Mouse (Mus musculus) kidney, postnatal 4 days (tissue): ENCODE measurements around the gene Sh2b2.
A peak's percentile ranks its signal among the peaks of the same experiment; 100 is the strongest.
"Not testable (repeated sequence)": the region's sequence is repeated elsewhere in the genome, so short reads cannot be mapped to it uniquely, and the experiment has no call there.

Source experiments
- DNase-seq, 2 experiments: peaks; one replicate each; pipeline ENCODE4 v3.0.0; 2021; ENCODE audit warnings: mixed read lengths in 2 of 2

The Sh2b2 gene

GRCm38 (mm10) chr5:136237607-136238006, 8.7 kb downstream of the Sh2b2 start:
- peak; percentile 38 to 49 for DNase-seq

GRCm38 (mm10) chr5:136236611-136237010, 9.7 kb downstream of the Sh2b2 start:
- DNase-seq, result peak in 1 of 2 experiments; percentile 38

GRCm38 (mm10) chr5:136230348-136231035, 15.9 kb downstream of the Sh2b2 start:
- DNase-seq, result no peak

DNA sequence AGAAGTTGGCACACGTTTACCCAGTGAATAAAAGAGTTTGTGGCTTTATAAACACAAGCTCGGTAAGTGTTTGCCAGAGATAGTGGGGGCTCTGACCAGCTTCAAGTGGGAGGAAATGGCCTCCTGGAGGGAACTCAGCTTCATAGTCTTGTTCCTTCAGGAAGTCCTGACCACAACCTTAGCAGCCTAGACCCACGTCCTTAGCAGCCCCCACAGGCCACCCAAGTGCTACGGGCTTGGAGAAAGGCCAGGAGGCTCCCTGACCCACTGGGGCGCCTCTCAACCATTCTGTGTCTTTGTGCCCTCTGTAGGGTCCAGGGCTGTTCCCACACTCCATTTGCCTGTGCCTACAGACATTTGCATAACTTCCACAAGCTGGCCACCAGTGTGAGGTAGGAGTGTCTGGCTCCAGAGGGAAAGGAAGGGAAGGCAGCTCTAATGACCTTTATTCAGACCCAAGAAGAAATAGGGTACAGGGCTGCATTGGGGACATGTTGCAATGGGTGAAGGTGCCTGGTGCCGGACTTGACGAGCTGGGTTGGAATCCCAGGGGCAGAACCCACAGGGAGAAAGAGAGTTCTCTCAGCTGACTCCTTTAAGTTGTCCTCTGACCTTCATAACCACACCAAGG, 20.0 kb downstream of the Sh2b2 start:
- DNase-seq, result no peak

DNA sequence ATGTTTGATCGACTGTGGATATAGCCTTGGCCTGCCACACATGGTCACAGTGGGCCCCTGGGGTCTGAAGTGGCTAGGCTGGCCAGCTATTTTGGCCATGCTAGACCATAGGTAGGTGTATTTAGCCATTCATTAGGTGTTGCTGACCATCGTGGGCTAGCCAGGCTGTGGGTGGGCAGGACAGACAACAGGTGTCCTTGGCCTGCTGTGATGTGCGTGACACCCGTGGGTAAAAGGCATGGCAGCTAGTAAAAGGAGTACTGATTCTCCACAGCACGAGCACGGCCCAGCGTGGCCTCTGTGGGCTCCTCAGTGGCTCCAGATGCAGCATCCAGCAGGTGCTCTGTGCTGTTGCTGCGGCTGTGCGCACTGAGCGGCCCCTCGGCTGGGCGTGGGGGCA, 27.8 kb downstream of the Sh2b2 start:
- no peak for DNase-seq

- no peak for DNase-seq
These were observed 28.4 kb downstream of the Sh2b2 start for GRCm38 (mm10) chr5:136217932-136218381.

DNA sequence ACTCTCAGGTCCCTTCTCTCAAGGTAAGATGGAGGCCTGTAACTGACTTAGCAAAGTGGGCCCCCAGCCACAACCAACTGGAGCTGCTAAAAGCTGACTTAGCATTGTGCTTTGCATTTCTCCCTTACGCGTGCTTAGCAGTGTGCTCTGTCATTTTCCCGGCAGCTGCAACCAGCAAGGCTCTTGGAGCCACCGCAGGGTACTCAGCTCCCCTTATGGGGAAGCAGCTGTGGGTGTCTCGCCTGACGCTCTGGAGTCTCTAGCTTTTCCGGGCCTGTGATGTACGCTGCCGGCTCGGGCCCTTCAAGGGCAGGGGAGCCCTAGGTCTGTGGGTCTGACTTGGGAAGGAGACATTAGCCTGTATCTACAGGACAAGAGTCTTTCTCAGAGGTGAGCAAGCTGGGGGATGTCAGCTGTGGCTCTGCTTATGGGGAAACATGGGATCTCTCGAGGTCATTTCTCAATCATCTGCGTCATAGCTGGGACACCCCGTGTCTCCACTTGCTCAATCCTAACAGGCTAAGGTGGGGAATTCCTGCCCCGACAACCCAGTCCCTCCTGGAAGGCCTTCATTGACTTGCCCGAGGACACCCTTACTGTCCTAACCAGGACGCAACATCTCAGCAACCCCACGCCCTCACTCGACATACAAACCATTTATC, 29.2 kb downstream of the Sh2b2 start:
- no peak for DNase-seq

GRCm38 (mm10) chr5:136215958-136216357, 30.4 kb downstream of the Sh2b2 start:
- peak in 1 of 2 experiments; percentile 23 for DNase-seq

DNA sequence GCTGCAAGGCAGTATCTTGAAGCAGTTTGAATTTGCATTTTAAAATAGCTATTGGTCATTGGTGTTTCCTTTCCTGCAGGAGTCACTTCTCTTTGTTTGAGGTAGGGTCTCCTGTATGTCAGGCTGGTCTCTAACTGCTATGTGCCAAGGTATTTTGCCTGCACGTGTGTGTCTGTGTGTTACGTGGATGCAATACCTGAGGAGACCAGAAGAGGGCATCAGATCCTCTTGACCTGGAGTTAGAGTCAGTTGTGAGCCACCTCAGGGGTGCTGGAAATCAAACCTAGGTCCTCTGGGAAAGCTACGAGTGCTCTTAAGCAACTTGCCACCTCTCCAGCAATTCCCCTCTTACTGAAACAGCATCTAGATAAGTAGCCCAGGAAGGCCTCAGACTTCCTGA, 31.1 kb downstream of the Sh2b2 start:
- DNase-seq, result no peak

GRCm38 (mm10) chr5:136213716-136214115, 32.6 kb downstream of the Sh2b2 start:
- DNase-seq, result no peak

DNA sequence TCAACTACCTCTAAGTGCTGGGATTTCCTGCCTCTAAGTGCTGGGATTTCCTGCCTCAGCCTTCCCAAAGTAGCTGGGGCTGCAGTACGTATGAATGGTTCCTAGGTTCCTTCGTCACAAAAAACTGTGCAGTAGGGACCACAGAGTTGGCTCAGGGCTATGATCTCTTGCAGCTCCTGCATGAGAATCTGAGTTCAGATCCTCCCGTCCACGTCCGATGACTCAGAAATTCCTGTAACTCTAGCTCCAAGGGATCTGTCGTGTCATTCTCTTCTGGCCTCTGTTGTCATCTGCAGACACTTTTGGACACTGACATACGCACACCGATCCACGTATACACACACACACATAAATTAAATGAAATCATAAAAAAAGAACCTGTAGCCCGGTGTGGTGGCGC, 33.6 kb downstream of the Sh2b2 start:
- no peak for DNase-seq

GRCm38 (mm10) chr5:136211341-136212102, 34.8 kb downstream of the Sh2b2 start:
- not testable (repeated sequence) for DNase-seq

GRCm38 (mm10) chr5:136210549-136210948, 35.8 kb downstream of the Sh2b2 start:
- DNase-seq, result no peak

GRCm38 (mm10) chr5:136201832-136202231, 44.5 kb downstream of the Sh2b2 start:
- DNase-seq, result peak; percentile 73 to 81

DNA sequence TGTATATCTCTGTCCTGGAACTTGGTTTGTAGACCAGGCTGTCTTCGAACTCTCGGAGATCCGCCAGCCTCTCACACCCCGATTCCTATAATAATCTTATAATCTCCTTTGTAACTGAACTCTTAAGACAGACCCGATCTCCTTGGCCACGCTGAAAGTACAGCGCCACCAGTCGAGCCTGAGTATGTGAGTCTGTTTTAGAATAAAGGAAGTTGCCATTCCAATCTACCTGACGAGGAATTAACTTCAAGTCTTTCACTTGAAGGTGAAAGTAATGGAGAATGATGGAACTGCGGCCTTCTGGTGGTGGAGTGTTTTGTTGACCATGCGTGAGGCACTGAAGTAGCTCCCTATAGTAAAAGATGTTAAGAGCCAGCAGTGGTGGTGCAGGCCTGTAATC, 46.8 kb downstream of the Sh2b2 start:
- peak; percentile 43 to 58 for DNase-seq

DNA sequence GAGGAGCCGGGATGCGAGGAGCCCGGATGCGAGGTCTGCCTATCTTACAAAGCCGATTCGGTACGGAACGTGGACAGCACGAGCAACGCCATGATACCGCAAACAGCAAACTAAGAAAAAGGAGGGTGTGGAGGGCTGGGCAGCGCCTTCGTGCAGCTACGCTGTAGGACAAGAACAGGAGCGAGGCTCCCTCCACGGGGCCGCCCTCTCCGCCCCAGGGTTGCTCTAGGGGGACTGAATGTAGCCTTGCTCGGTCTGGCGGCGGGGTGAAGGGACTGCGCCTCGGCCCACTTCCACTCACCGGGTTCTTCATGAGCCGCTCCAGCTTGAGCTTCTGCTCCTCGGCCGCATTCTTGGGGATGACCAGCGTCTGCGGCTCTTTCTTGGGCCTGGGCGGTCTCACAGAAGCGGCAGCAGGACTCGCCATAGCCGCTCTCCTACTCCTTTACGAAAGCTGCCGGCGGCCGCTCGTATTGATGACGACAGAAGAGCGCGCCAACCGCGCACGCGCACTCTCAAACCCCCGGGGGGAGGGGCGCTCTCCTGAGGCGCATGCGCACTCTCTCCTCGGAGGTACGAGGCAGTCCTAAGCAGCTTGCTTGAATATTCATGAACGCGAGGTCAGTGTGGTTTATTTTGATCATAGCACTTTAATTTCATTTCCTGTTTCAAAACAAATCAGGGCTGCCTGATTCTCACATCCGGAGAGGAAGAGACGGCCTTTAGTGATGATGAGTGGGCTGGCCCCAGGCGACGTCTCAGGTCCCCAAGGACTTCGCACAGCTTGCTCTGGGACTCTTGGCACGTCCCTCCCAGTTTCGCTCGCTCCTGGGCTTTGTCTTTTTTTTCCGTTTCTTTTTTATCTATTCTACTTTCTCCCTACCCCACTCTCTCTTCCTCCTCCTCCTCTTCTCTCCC, 47.6 kb downstream of the Sh2b2 start, which contains the start of gene Prkrip1:
Gene Prkrip1 (minus strand): TSS at position 490 of the 918 bp plus-strand sequence.
- DNase-seq, result peak; percentile 94 to 96

DNA sequence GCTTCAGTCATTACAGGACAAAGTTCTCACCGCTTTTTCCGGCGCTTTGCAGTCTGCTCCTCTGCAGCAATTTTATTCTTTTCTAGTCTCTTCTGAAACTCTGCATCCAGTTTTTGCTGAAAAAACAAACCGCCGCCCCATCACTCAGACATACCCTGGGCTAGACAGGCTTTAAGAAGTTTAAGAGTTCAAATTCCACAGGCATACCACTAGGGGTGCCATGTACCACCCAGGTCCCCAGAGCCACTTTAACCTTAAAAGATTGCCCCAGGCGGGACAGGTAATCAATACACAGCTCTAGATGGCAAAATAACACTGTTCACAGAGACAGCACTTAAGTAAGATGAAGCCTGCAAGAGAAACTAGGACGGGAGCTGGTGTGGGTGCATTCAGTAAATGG, 54.5 kb downstream of the Sh2b2 start:
- DNase-seq, result no peak

DNA sequence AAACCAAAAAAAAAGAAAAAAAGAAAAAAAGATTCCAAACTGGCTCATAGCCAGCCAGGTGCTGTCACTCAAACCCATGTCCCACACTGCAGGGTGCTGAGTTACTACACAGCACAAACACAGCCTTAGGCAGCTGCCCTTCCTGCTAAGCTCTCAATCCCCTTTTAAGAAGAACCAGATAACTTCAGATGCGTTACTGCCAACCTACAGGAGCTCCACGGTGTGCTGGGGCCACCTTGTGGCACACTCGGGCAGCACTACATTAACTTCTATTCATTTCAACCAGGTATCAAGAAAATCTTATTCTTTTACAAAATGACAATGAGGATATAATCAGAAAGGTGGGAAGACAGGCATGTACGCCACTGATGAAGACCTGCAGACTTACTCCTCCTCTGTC, 59.6 kb downstream of the Sh2b2 start:
- peak; percentile 70 to 75 for DNase-seq

DNA sequence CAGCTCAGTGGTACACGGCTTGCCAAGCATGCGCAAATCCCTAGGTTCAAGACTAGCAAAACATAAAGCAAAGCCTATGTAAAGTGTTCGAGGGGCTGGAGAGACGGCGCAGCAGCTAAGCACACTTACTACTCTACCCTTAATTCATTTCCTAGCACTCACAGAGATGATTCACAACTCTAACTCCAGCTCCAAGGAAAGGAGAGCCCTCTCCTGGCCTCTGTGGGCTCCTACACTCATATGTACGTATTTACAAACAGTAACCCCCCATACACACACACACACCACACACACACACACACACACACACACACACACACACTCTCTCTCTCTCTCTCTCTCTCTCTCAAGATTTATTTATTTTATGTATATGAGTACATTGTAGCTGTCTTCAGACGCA, 62.6 kb downstream of the Sh2b2 start:
- no peak for DNase-seq

DNA sequence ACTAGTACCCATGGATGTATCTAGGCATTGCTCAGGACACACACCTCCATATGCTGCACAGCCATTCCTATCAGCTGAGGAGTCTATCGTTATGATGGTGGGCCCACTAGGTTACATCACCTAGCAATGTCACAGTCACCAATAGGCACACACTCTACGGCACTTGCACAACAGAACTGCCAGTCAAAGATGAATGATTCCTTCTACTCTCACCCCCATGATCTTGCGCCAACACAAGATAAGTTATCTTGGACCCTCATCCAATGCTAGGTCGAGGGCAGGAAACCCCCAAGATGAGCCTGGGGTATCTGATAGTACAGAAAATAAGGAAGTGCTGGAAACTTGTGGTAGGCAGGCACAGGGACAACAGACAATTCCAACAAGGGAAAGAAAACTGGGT, 63.5 kb downstream of the Sh2b2 start:
- no peak for DNase-seq

- no peak for DNase-seq
These were observed 64.3 kb downstream of the Sh2b2 start for GRCm38 (mm10) chr5:136182049-136182448.

DNA sequence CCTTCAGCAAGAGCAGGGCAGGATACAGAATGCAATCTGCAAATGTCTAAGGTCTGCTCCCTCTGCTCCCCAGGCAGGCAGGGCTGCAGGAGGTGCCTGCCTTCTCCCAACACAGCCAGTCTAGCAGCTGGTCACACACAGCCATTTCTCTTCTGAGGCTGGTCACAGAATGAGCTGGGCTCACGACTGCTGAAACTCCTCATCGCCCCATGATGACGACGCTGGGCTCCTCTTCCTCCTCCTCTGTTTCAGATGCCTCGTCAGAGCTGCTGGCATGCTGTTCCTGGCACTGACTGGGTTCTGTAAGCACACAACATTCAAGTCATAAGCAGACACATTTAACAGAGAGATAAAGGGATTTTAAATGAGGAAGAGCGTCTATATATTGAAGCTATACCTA, 65.2 kb downstream of the Sh2b2 start:
- no peak for DNase-seq
